ENCODE assay signal across 9 mouse cellular contexts in genomic region chr2:26039951-26040350, GRCm38 (mm10). TPM values are rescaled to one million over a fixed set of nuclear protein-coding genes. Genes with fewer than 3 reads are reported as not detected.
A peak's percentile ranks its signal among the peaks of the same experiment; 100 is the strongest.
DNase-seq lines count a peak whose midpoint lies in the region; ATAC-seq lines count a peak whose summit lies in the region.
"Had no signal": no experiment of that assay in that cellular context is flagged by ENCODE, and none has a peak within 500 bp of the region (broad histone marks: within the 10 kb centered on the region; RNA-seq: fewer than 3 reads in every experiment).

No protein-coding gene starts in this region.

- intact Hi-C loops in heart, postnatal 25 days (cut with DNase I): no loop called here

- H3K4me3 ChIP-seq in hindbrain, embryonic 13.5 days: no peak overlapping the region
- no peak overlapping the region for H3K4me3 ChIP-seq in hindbrain, embryonic 10.5 days
- H3K4me3 ChIP-seq: embryonic facial prominence, embryonic 12.5 days had no signal

- no peak overlapping the region for H3K9ac ChIP-seq in hindbrain, embryonic 13.5 days
- H3K9ac ChIP-seq: embryonic facial prominence, embryonic 12.5 days had no signal

- H3K27me3 ChIP-seq in hindbrain, embryonic 13.5 days: no peaks in the 10 kb centered on the region
- peaks cover 12% of the 10 kb centered on the region; the same call in 1 of the 2 replicates for H3K27me3 ChIP-seq in hindbrain, embryonic 10.5 days (ENCODE audit: insufficient read depth, poor library complexity, severe bottlenecking)

- no peak for ATAC-seq in hindbrain, embryonic 13.5 days (ENCODE audit: low FRiP score)

- no peak overlapping the region for H3K4me2 ChIP-seq in hindbrain, embryonic 13.5 days
- H3K4me2 ChIP-seq: embryonic facial prominence, embryonic 12.5 days had no signal

- H3K27ac ChIP-seq in hindbrain, embryonic 13.5 days: 0 out of 2 replicates have a peak overlapping the region, but pooled peaks have one; percentile 35
- H3K27ac ChIP-seq in hindbrain, embryonic 10.5 days: no peak overlapping the region
- H3K27ac ChIP-seq: embryonic facial prominence, embryonic 12.5 days had no signal

- no peaks in the 10 kb centered on the region for H3K9me3 ChIP-seq in hindbrain, embryonic 13.5 days
- H3K9me3 ChIP-seq in hindbrain, embryonic 10.5 days: no peaks in the 10 kb centered on the region
- H3K9me3 ChIP-seq: embryonic facial prominence, embryonic 12.5 days had no signal

- DNase-seq in hindbrain, embryonic 10.5 days (ENCODE audit: low spot score): no peak
- DNase-seq in 416B (ENCODE audit: low read depth) (peak; percentile 28), adipocyte (ENCODE audit: low spot score) (no peak)
- peak; percentile 81 for DNase-seq in cerebellum, adult 11-12 months
- peak; percentile 80 to 82 for DNase-seq in layer of hippocampus, postnatal 10 days (ENCODE audit: low spot score in 2 of 2)
- DNase-seq in natural killer cell, adult 2 months (ENCODE audit: low spot score in 2 of 2): no peak
- DNase-seq in heart, postnatal 25 days (ENCODE audit: low spot score): no peak

- peaks cover 28% of the 10 kb centered on the region for H3K4me1 ChIP-seq in hindbrain, embryonic 13.5 days (replicated peaks)
- H3K4me1 ChIP-seq in hindbrain, embryonic 10.5 days (replicated peaks): peaks cover 19% of the 10 kb centered on the region; the same call in 1 of the 2 replicates
- H3K4me1 ChIP-seq: embryonic facial prominence, embryonic 12.5 days had no signal

- 57% methylated on average over 14 of the region's 14 CpGs for WGBS in hindbrain, embryonic 13.5 days
- 71% methylated on average over 14 of the region's 14 CpGs for WGBS in hindbrain, embryonic 10.5 days

- no peaks in the 10 kb centered on the region for H3K36me3 ChIP-seq in hindbrain, embryonic 13.5 days
- no peaks in the 10 kb centered on the region for H3K36me3 ChIP-seq in hindbrain, embryonic 10.5 days
- H3K36me3 ChIP-seq: embryonic facial prominence, embryonic 12.5 days had no signal

RNA-seq across cellular contexts. Expression of gene Ubac1, which starts 18.4 kb away (rescaled TPM):
- 111 and 114 TPM in 2 replicates for polyA plus RNA-seq in hindbrain, embryonic 13.5 days (2015; fragmentation: Nextera tagmentation; extraction: Ambion mirVana)
- 94.4 and 96.9 TPM in 2 replicates for polyA plus RNA-seq in hindbrain, embryonic 10.5 days (2016; fragmentation: Nextera tagmentation; extraction: Ambion mirVana)
- total RNA-seq in layer of hippocampus, postnatal 10 days (2021): 10 to 100 TPM; 70.1 to 70.8 TPM
- 10 to 100 TPM; 90.4 to 92.4 TPM for total RNA-seq in heart, postnatal 25 days (2021)

RNA-seq across cellular contexts. Expression of gene Camsap1, which starts 56.9 kb away (rescaled TPM):
- 50.8 and 68.5 TPM in 2 replicates for polyA plus RNA-seq in hindbrain, embryonic 13.5 days (2015; fragmentation: Nextera tagmentation; extraction: Ambion mirVana)
- polyA plus RNA-seq in hindbrain, embryonic 10.5 days (2016; fragmentation: Nextera tagmentation; extraction: Ambion mirVana): 33.4 and 48.7 TPM in 2 replicates
- total RNA-seq in layer of hippocampus, postnatal 10 days (2021): 100 to 1,000 TPM; 121 to 140 TPM
- 10 to 100 TPM; 34.2 to 36.2 TPM for total RNA-seq in heart, postnatal 25 days (2021)

Comparison
In these comparisons a context has a peak if more than half of its experiments do, and no peak if none do; other contexts are left out.
1. DNase-seq: peak in 416B (single experiment), cerebellum, adult 11-12 months (single experiment) and layer of hippocampus, postnatal 10 days (2 of 2); none in hindbrain, embryonic 10.5 days (single experiment), adipocyte (single experiment), natural killer cell, adult 2 months (0 of 2) and heart, postnatal 25 days (single experiment).